Mouse (Mus musculus) ES-Bruce4 (cell line): ENCODE data around the gene St6gal1. TPM values are rescaled to one million over a fixed set of nuclear protein-coding genes. Genes with fewer than 3 reads are reported as not detected.

Experiments
- H3K27ac ChIP-seq: 2 replicates; pipeline ENCODE4 v1.5.1; 2012; ENCODE audit warnings: low read length, inconsistent platforms; ENCODE audit not compliant: insufficient read depth
- H3K27me3 ChIP-seq: 2 replicates; pipeline ENCODE4 v1.6.1; 2012; ENCODE audit warnings: mild to moderate bottlenecking, low read length, inconsistent platforms; ENCODE audit not compliant: control insufficient read depth, poor library complexity, insufficient read depth, severe bottlenecking
- H3K36me3 ChIP-seq: 2 replicates; pipeline ENCODE4 v1.6.1; 2012; ENCODE audit warnings: inconsistent platforms, mild to moderate bottlenecking, low read length, moderate library complexity; ENCODE audit not compliant: control insufficient read depth, poor library complexity, insufficient read depth, severe bottlenecking
- H3K4me1 ChIP-seq: one replicate; pipeline ENCODE4 v1.8.1; 2011; ENCODE audit warnings: low read length; ENCODE audit not compliant: control insufficient read depth, insufficient read depth
- H3K4me3 ChIP-seq: 2 replicates; pipeline ENCODE4 v1.5.1; 2011; ENCODE audit warnings: low read depth, mild to moderate bottlenecking, low read length
- H3K9ac ChIP-seq: 2 replicates; pipeline ENCODE4 v1.6.1; 2012; ENCODE audit warnings: low read depth, mild to moderate bottlenecking, inconsistent platforms; ENCODE audit not compliant: poor library complexity, severe bottlenecking
- H3K9me3 ChIP-seq: replicated peaks from 2 replicates; pipeline ENCODE4 v1.6.1; 2012; ENCODE audit warnings: mild to moderate bottlenecking, low read length, inconsistent platforms; ENCODE audit not compliant: control insufficient read depth, poor library complexity, insufficient read depth, severe bottlenecking
- CTCF ChIP-seq: IDR thresholded peaks from one replicate; pipeline ENCODE4 v1.8.1; 2011; ENCODE audit warnings: low read depth, low read length
- EP300 ChIP-seq: IDR thresholded peaks from 2 replicates; pipeline ENCODE4 v1.6.1; 2011; ENCODE audit warnings: low read depth, low read length; ENCODE audit not compliant: insufficient read depth
- POLR2A ChIP-seq: IDR thresholded peaks from one replicate; pipeline ENCODE4 v1.8.1; 2011; ENCODE audit warnings: low read length; ENCODE audit not compliant: insufficient read depth
- polyA plus RNA-seq: library from polyadenylated mRNA; stranded (reverse); fragments of >200 nt; gene quantifications from 2 replicates; pipeline ENCODE4 v1.2.4, GENCODE M21; 2011; ENCODE audit warnings: low read depth; ENCODE audit not compliant: missing spikeins, insufficient read depth, insufficient read length

Gene St6gal1
- polyA plus RNA-seq, 1 experiment: 14.0 TPM

DNA sequence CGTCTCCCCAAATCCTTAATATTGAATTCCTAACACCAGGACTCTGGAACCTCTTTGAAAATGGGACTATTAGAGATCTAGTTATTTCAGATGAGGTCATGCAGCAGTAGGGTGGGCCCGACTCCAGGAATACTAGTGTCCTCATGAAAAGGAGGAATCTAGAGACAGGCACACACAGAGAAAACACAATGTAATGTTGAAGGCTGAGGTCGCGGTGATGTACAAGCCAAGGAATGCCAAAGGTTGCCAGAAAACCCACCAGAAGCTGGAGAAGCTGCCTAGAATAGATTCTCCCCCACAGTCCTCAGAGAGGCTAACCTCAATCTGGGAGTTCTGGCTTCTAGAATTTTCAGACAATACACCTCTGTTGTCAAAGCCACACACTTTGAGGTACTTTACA, 136.5 kb downstream of the St6gal1 start:
- Histone ChIP-seq H3K4me1 (no peaks in the 10 kb centered on the region), H3K9ac (no peak overlapping the region), H3K9me3 (no peaks in the 10 kb centered on the region), H3K27me3 (no peaks in the 10 kb centered on the region), H3K36me3 (no peaks in the 10 kb centered on the region), H3K27ac (no peak overlapping the region), H3K4me3 (no peak overlapping the region)
- TF ChIP-seq POLR2A: no peak
- TF ChIP-seq EP300: no peak
- TF ChIP-seq CTCF: no peak

DNA sequence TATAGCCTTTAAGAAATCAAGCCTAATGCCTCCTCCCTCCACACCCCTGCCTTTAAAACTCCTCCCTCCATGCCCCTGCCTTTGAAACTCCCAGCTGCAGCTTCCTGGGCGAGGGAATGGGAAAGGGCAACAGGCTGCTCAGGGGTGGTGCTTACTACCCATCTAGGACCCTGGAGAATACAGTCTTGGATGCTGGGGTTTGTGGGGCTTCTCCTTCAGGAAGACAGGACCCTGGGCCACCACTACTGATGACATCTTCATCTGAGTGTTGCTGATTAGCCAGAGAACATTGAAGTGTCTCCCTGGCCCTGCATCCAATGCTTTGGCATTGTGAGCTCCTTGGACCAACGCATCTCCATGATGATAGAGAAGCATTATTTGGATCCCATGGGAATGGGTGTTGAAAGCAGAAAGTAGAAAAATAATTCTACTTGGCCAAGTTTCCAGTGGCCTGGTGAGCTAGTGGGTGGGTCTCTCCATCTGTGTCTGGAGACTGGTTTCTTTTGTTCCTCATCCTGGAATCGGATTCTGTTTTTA, 137.0 kb downstream of the St6gal1 start:
- H3K36me3 ChIP-seq: no peaks in the 10 kb centered on the region
- no peak overlapping the region for H3K4me3 ChIP-seq
- TF ChIP-seq POLR2A (no peak), EP300 (no peak), CTCF (no peak)
- H3K9me3 ChIP-seq: no peaks in the 10 kb centered on the region
- H3K4me1 ChIP-seq: no peaks in the 10 kb centered on the region
- no peak overlapping the region for H3K27ac ChIP-seq
- no peaks in the 10 kb centered on the region for H3K27me3 ChIP-seq
- H3K9ac ChIP-seq: no peak overlapping the region

DNA sequence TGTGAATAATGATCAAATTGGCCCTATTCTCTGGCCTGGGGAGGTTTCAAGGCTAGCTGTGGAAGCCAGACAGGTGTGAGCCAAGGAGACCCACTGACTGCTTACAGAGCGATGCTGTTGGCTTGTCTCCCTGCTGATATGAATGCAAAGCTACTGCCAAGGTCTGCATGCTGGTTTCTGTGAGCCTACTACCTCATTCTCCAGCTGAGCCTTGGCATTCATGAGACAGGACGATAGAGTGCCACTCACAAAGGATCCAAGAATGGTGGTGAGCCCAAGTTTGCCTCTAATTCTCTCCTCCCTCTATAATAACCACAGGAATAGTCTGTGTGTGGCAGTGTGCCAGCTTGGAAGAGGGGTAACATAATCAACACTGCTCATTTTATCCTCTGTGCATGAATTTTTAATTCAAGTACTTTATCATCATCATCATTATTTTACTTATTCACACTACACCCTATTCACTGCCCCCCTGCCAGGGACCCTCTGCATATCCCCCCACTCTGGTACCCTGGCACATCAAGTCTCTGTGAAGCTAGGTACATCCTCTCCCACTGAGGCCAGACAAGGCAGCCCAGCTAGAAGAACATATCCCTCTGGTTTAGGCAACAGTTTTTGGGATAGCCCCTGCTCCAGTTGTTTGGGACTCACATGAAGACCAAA, 139.9 kb downstream of the St6gal1 start:
- Histone ChIP-seq H3K9ac (no peak overlapping the region), H3K27ac (no peak overlapping the region), H3K4me1 (no peaks in the 10 kb centered on the region), H3K9me3 (no peaks in the 10 kb centered on the region), H3K4me3 (no peak overlapping the region), H3K27me3 (no peaks in the 10 kb centered on the region), H3K36me3 (no peaks in the 10 kb centered on the region)
- TF ChIP-seq EP300 (no peak), POLR2A (no peak), CTCF (no peak)

DNA sequence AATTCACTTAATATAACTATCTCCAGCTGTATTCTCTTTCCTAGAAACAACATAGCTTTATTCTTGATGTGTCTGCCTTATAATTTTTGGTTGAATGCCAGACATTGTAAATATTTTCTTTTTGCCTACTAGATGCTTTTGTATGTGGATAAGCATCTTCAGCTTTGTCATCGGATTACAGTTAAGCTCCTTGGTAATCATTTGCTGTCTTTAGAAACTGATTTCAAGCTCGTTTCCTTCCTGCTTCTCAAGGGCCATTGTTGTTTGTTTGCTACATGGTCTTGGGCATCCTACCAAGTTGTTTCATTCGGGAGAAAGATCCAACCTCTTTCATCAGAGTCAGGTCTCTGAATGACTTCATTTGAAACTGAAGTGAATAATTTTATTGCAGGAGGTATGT, 144.6 kb downstream of the St6gal1 start:
- TF ChIP-seq EP300 (no peak), CTCF (no peak), POLR2A (no peak)
- no peaks in the 10 kb centered on the region for H3K27me3 ChIP-seq

DNA sequence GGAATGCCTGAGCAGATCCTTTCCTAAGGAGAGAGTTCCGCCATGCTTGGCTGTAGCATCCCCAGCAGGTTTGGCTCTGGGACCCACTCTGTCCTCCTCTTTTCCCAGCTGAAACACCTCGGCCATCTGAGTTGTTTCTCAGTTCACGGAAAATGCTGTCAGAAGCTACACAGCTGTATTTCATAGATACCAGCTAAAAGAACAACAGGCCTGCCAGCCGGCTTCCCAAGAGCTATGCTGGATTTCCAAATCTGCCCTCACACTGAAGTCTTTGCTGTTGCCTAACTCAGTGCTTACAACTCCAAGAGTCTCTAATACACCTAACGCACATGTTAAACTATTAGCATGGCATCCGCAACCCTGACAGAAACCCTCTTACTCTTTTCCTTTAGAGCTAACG, 146.2 kb downstream of the St6gal1 start:
- Histone ChIP-seq H3K9me3 (no peaks in the 10 kb centered on the region), H3K4me3 (no peak overlapping the region)

More for the DNA sequence above, 144.6 kb downstream of the St6gal1 start:
- no peaks in the 10 kb centered on the region for H3K9me3 ChIP-seq
- no peaks in the 10 kb centered on the region for H3K36me3 ChIP-seq
- H3K27ac ChIP-seq: no peak overlapping the region
- no peak overlapping the region for H3K4me3 ChIP-seq
- no peak overlapping the region for H3K9ac ChIP-seq
- H3K4me1 ChIP-seq: no peaks in the 10 kb centered on the region

DNA sequence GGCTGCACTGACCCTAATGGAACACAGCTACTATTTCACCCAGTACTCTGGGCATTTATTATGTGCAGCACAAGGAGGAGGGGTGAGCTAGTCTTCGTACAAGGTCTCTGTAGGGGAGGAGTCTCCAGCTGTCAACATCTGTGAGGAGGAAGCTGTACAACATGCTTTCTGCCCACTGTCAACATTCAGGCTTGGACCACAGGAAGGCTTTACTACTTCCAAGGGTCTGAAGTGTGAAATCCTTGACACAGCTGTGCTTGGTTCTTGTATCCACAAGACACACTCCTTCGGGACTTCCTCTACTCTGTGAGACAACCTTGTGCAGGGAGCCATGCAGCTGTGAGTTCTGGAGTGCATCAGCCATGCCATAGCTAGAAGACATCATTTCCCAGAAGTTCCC, 147.8 kb downstream of the St6gal1 start:
- Histone ChIP-seq H3K36me3 (no peaks in the 10 kb centered on the region), H3K9ac (no peak overlapping the region), H3K9me3 (no peaks in the 10 kb centered on the region), H3K4me1 (no peaks in the 10 kb centered on the region), H3K27ac (no peak overlapping the region), H3K27me3 (no peaks in the 10 kb centered on the region), H3K4me3 (no peak overlapping the region)
- TF ChIP-seq EP300 (no peak), CTCF (no peak)

More for the DNA sequence above, 146.2 kb downstream of the St6gal1 start:
- Histone ChIP-seq H3K9ac (no peak overlapping the region), H3K36me3 (no peaks in the 10 kb centered on the region), H3K27me3 (no peaks in the 10 kb centered on the region), H3K27ac (no peak overlapping the region), H3K4me1 (no peaks in the 10 kb centered on the region)
- TF ChIP-seq CTCF: no peak
- no peak for TF ChIP-seq EP300
- no peak for TF ChIP-seq POLR2A
